Mouse (Mus musculus) MN1 (cell line): ENCODE measurements around the gene Ptprt.
"Not testable (repeated sequence)": the region's sequence is repeated elsewhere in the genome, so short reads cannot be mapped to it uniquely, and the experiment has no call there.

Experiments used
- DNase-seq: peaks from one replicate; pipeline ENCODE4 v3.0.0-alpha.2; 2016; ENCODE audit warnings: low spot score

Ptprt gene

GRCm38 (mm10) chr2:161519671-161520070, 1141.3 kb downstream of the Ptprt start:
- DNase-seq: no peak

- no peak for DNase-seq
These were observed 1144.0 kb downstream of the Ptprt start for GRCm38 (mm10) chr2:161516921-161517320.

DNA sequence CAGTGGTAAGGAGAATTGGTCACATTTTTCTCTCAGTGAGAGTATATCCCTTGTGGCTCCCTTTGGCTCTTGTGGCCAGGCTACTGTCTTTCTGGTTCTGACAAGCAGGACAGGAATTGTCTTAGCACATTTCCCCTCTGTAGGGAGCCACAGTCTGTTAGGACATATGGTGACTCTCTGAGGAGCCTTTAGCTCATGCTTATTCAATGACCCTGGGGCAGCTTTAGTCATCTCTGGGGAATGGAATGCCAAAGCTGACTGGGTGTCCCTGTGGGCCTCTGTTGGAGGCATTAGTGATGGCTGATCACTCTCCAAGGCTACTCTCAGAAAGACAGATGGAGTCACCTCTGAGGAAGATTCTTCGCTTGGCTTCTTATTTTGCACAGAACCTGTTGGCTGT, 1147.7 kb downstream of the Ptprt start:
- DNase-seq: no peak

- not testable (repeated sequence) for DNase-seq
These were observed 1148.9 kb downstream of the Ptprt start for GRCm38 (mm10) chr2:161511880-161512570.

- no peak for DNase-seq
These were observed 1149.7 kb downstream of the Ptprt start for GRCm38 (mm10) chr2:161511101-161511759.

GRCm38 (mm10) chr2:161499097-161499899, 1161.6 kb downstream of the Ptprt start:
- no peak for DNase-seq

- DNase-seq: no peak
These were observed 1162.4 kb downstream of the Ptprt start for GRCm38 (mm10) chr2:161498449-161499096.

- DNase-seq: no peak
These were observed 1179.2 kb downstream of the Ptprt start for GRCm38 (mm10) chr2:161481741-161482140.

- DNase-seq: no peak
These were observed 1180.5 kb downstream of the Ptprt start for GRCm38 (mm10) chr2:161480445-161480844.
